Mouse (Mus musculus) hindbrain, embryonic 12.5 days (tissue): Measurements from ENCODE around the gene Rab26. TPM values are rescaled to one million over a fixed set of nuclear protein-coding genes. Genes with fewer than 3 reads are reported as not detected.

Experiments
- ATAC-seq: fragments of 200-750 bp; cut with Nextera tagmentation; 2 replicates; pipeline ENCODE4 v1.8.0; 2017; ENCODE audit warnings: moderate TSS enrichment; ENCODE audit not compliant: low FRiP score
- H3K27ac ChIP-seq: fragments of 300-500 bp; sonication (generic); 2 replicates; pipeline ENCODE4 v1.5.1; 2016; ENCODE audit warnings: mild to moderate bottlenecking
- H3K27me3 ChIP-seq: fragments of 300-500 bp; sonication (generic); 2 replicates; pipeline ENCODE4 v1.6.1; 2016; ENCODE audit warnings: mild to moderate bottlenecking
- H3K36me3 ChIP-seq: fragments of 300-500 bp; sonication (generic); 2 replicates; pipeline ENCODE4 v1.6.1; 2016; ENCODE audit warnings: mild to moderate bottlenecking
- H3K4me1 ChIP-seq: fragments of 300-500 bp; sonication (generic); 2 replicates; pipeline ENCODE4 v1.6.1; 2016
- H3K4me2 ChIP-seq: fragments of 300-500 bp; sonication (generic); replicated peaks from 2 replicates; pipeline ENCODE4 v1.6.1; 2016; ENCODE audit warnings: mild to moderate bottlenecking
- H3K4me3 ChIP-seq: fragments of 300-500 bp; sonication (generic); 2 replicates; pipeline ENCODE4 v1.5.1; 2016; ENCODE audit warnings: mild to moderate bottlenecking
- H3K9ac ChIP-seq: fragments of 300-500 bp; sonication (generic); 2 replicates; pipeline ENCODE4 v1.6.1; 2016; ENCODE audit warnings: mild to moderate bottlenecking, moderate library complexity
- H3K9me3 ChIP-seq: fragments of 300-500 bp; sonication (generic); replicated peaks from 2 replicates; pipeline ENCODE4 v1.6.1; 2016; ENCODE audit warnings: mild to moderate bottlenecking
- WGBS: fragments of 180-500 bp; shearing (Covaris S2); methylation state at CpG from one replicate; pipeline ENCODE4 v1.1.7; 2016; 5-methylcytosine and 5-hydroxymethylcytosine counted together
- polyA plus RNA-seq: library from polyadenylated mRNA; unstranded; fragments of >200 nt; fragmentation: Nextera tagmentation; extraction: Ambion mirVana; gene quantifications from 2 replicates; pipeline ENCODE4 v1.2.1, GENCODE M21; 2016

Rab26 gene
- polyA plus RNA-seq, 1 experiment from 2014 or later = 2.8 TPM

GRCm38 (mm10) chr17:24504085-24504484 lies 29.9 kb downstream of the Rab26 start:
- no peak for ATAC-seq
- H3K27me3 ChIP-seq = 0 out of 2 replicates have a peak, but pooled peaks cover 4% of the 10 kb centered on the region
- no peak overlapping the region for H3K4me3 ChIP-seq
- no peak overlapping the region for H3K4me2 ChIP-seq
- H3K4me1 ChIP-seq = peaks cover 12% of the 10 kb centered on the region
- H3K36me3 ChIP-seq = peaks cover 80% of the 10 kb centered on the region
- 95% methylated on average over 10 of the region's 10 CpGs for WGBS
- no peak overlapping the region for H3K9ac ChIP-seq
- H3K27ac ChIP-seq = no peak overlapping the region
- no peaks in the 10 kb centered on the region for H3K9me3 ChIP-seq

- WGBS = 45% methylated on average over 11 of the region's 11 CpGs
- Histone ChIP-seq H3K27me3 (0 out of 2 replicates have a peak, but pooled peaks cover 2% of the 10 kb centered on the region), H3K36me3 (peaks cover 81% of the 10 kb centered on the region)
These were observed 31.8 kb downstream of the Rab26 start for GRCm38 (mm10) chr17:24502208-24502607.

GRCm38 (mm10) chr17:24496026-24496425 lies 38.0 kb downstream of the Rab26 start:
- no peak overlapping the region for H3K9ac ChIP-seq
- H3K4me2 ChIP-seq = no peak overlapping the region
- ATAC-seq = no peak
- 94% methylated on average over 1 of the region's 1 CpGs for WGBS
- H3K27me3 ChIP-seq = no peaks in the 10 kb centered on the region
- H3K9me3 ChIP-seq = no peaks in the 10 kb centered on the region
- peaks cover 48% of the 10 kb centered on the region for H3K36me3 ChIP-seq
- H3K4me3 ChIP-seq = no peak overlapping the region
- H3K4me1 ChIP-seq = no peaks in the 10 kb centered on the region
- no peak overlapping the region for H3K27ac ChIP-seq

More at GRCm38 (mm10) chr17:24502208-24502607, 31.8 kb downstream of the Rab26 start:
- no peak overlapping the region for H3K4me3 ChIP-seq
- H3K9ac ChIP-seq = no peak overlapping the region
- peaks cover 11% of the 10 kb centered on the region for H3K4me1 ChIP-seq
- no peak for ATAC-seq
- no peak overlapping the region for H3K4me2 ChIP-seq
- no peaks in the 10 kb centered on the region for H3K9me3 ChIP-seq
- no peak overlapping the region for H3K27ac ChIP-seq

- ATAC-seq = no peak
- Histone ChIP-seq H3K36me3 (peaks cover 42% of the 10 kb centered on the region), H3K9me3 (no peaks in the 10 kb centered on the region), H3K27me3 (no peaks in the 10 kb centered on the region), H3K4me2 (no peak overlapping the region), H3K27ac (no peak overlapping the region), H3K9ac (no peak overlapping the region), H3K4me3 (no peak overlapping the region), H3K4me1 (peaks cover 4% of the 10 kb centered on the region)
- whole genome bisulfite sequencing = 86% methylated on average over 3 of the region's 3 CpGs
These were observed 38.6 kb downstream of the Rab26 start for GRCm38 (mm10) chr17:24495443-24495842.

- Histone ChIP-seq H3K4me3 (no peak overlapping the region), H3K27ac (no peak overlapping the region), H3K9ac (no peak overlapping the region; the same call in 1 of the 2 replicates), H3K27me3 (no peaks in the 10 kb centered on the region; the same call in 1 of the 2 replicates), H3K9me3 (no peaks in the 10 kb centered on the region), H3K36me3 (peaks cover 38% of the 10 kb centered on the region), H3K4me2 (no peak overlapping the region), H3K4me1 (peaks cover 11% of the 10 kb centered on the region)
- WGBS = 34% methylated on average over 2 of the region's 2 CpGs
- no peak for ATAC-seq
These were observed 39.2 kb downstream of the Rab26 start for GRCm38 (mm10) chr17:24494627-24495335.

GRCm38 (mm10) chr17:24490399-24490798 lies 43.6 kb downstream of the Rab26 start:
- Histone ChIP-seq H3K4me1 (peaks cover 28% of the 10 kb centered on the region), H3K27ac (peak overlapping the region; percentile 96; the same call in 1 of the 2 replicates), H3K9ac (no peak overlapping the region), H3K27me3 (no peaks in the 10 kb centered on the region; the same call in 1 of the 2 replicates), H3K4me3 (peak overlapping the region; percentile 86; the same call in 1 of the 2 replicates), H3K9me3 (no peaks in the 10 kb centered on the region), H3K4me2 (peak overlapping the region; percentile 81; the same call in 1 of the 2 replicates), H3K36me3 (no peaks in the 10 kb centered on the region)
- no peak for ATAC-seq
- WGBS = 67% methylated on average over 4 of the region's 4 CpGs

GRCm38 (mm10) chr17:24489265-24490030 lies 44.6 kb downstream of the Rab26 start:
- H3K4me2 ChIP-seq = peak overlapping the region; percentile 81
- H3K27ac ChIP-seq = peak overlapping the region; percentile 96
- peak; percentile 53 for ATAC-seq
- H3K4me1 ChIP-seq = peaks cover 31% of the 10 kb centered on the region
- H3K27me3 ChIP-seq = peaks cover 2% of the 10 kb centered on the region; the same call in 1 of the 2 replicates
- no peaks in the 10 kb centered on the region for H3K9me3 ChIP-seq
- WGBS = 16% methylated on average over 19 of the region's 19 CpGs
- H3K9ac ChIP-seq = peak overlapping the region; percentile 91
- no peaks in the 10 kb centered on the region for H3K36me3 ChIP-seq
- peak overlapping the region; percentile 86 for H3K4me3 ChIP-seq

GRCm38 (mm10) chr17:24488662-24489264 lies 45.2 kb downstream of the Rab26 start:
- no peaks in the 10 kb centered on the region for H3K36me3 ChIP-seq
- H3K9ac ChIP-seq = peak overlapping the region; percentile 91
- peak overlapping the region; percentile 86 for H3K4me3 ChIP-seq
- peak overlapping the region; percentile 81 for H3K4me2 ChIP-seq
- peaks cover 2% of the 10 kb centered on the region; the same call in 1 of the 2 replicates for H3K27me3 ChIP-seq
- no peaks in the 10 kb centered on the region for H3K9me3 ChIP-seq
- under 1% methylated on average over 57 of the region's 81 CpGs for WGBS
- peak; percentile 80 for ATAC-seq
- peaks cover 31% of the 10 kb centered on the region for H3K4me1 ChIP-seq
- H3K27ac ChIP-seq = peak overlapping the region; percentile 96

- H3K27me3 ChIP-seq = peaks cover 2% of the 10 kb centered on the region; the same call in 1 of the 2 replicates
- ATAC-seq = peak; percentile 62
- WGBS = 0% methylated on average over 41 of the region's 45 CpGs
- H3K27ac ChIP-seq = peak within 1 kb of the TSS; percentile 96
- peak within 1 kb of the TSS; percentile 81 for H3K4me2 ChIP-seq
- peak within 1 kb of the TSS; percentile 91 for H3K9ac ChIP-seq
- peaks cover 31% of the 10 kb centered on the region for H3K4me1 ChIP-seq
- peak within 1 kb of the TSS; percentile 86 for H3K4me3 ChIP-seq
- H3K36me3 ChIP-seq = no peaks in the 10 kb centered on the region
- H3K9me3 ChIP-seq = no peaks in the 10 kb centered on the region
These were observed 45.8 kb downstream of the Rab26 start, which contains the start of gene Caskin1 for GRCm38 (mm10) chr17:24488186-24488661. Caskin1 (plus strand) TSS chr17:24488601.

GRCm38 (mm10) chr17:24485090-24485860 lies 48.7 kb downstream of the Rab26 start:
- Histone ChIP-seq H3K4me3 (no peak overlapping the region), H3K27me3 (peaks cover 2% of the 10 kb centered on the region; the same call in 1 of the 2 replicates), H3K4me1 (peaks cover 25% of the 10 kb centered on the region), H3K9ac (0 out of 2 replicates have a peak overlapping the region, but pooled peaks have one; percentile 43), H3K36me3 (no peaks in the 10 kb centered on the region), H3K27ac (peak overlapping the region; percentile 55), H3K9me3 (no peaks in the 10 kb centered on the region), H3K4me2 (peak overlapping the region; percentile 23; the same call in 1 of the 2 replicates)
- no peak for ATAC-seq
- WGBS = 50% methylated on average over 11 of the region's 11 CpGs

- Histone ChIP-seq H3K27me3 (peaks cover 2% of the 10 kb centered on the region; the same call in 1 of the 2 replicates), H3K36me3 (no peaks in the 10 kb centered on the region), H3K4me2 (no peak overlapping the region), H3K9me3 (no peaks in the 10 kb centered on the region), H3K27ac (no peak overlapping the region), H3K9ac (no peak overlapping the region), H3K4me3 (no peak overlapping the region), H3K4me1 (peaks cover 13% of the 10 kb centered on the region)
- WGBS = 67% methylated on average over 3 of the region's 3 CpGs
- ATAC-seq = no peak
These were observed 50.5 kb downstream of the Rab26 start for GRCm38 (mm10) chr17:24483495-24483894.
